23 mouse cellular contexts compared by ENCODE assay signal in genomic region chr15:78755966-78756725, GRCm38 (mm10). TPM values are rescaled to one million over a fixed set of nuclear protein-coding genes. Genes with fewer than 3 reads are reported as not detected.
A peak's percentile ranks its signal among the peaks of the same experiment; 100 is the strongest.
DNase-seq lines count a peak whose midpoint lies in the region; ATAC-seq lines count a peak whose summit lies in the region.
"Had no signal": no experiment of that assay in that cellular context is flagged by ENCODE, and none has a peak within 500 bp of the region (broad histone marks: within the 10 kb centered on the region; RNA-seq: fewer than 3 reads in every experiment).

No protein-coding gene starts in this region.

- H3K27ac ChIP-seq in forebrain, embryonic 13.5 days: peak overlapping the region; percentile 71; the same call in 1 of the 2 replicates
- no peak overlapping the region for H3K27ac ChIP-seq in forebrain, embryonic 15.5 days (replicated peaks)
- no peak overlapping the region for H3K27ac ChIP-seq in kidney, embryonic 16.5 days (ENCODE audit: low read length)
- H3K27ac ChIP-seq in brown adipose tissue, adult 24 weeks (replicated peaks; ENCODE audit: low read depth, low read length): peak overlapping the region; percentile 38; the same call in 1 of the 2 replicates
- H3K27ac ChIP-seq: embryonic facial prominence, embryonic 15.5 days; gastrocnemius, adult 2 months had no signal

- no peaks in the 10 kb centered on the region for H3K27me3 ChIP-seq in forebrain, embryonic 13.5 days
- no peaks in the 10 kb centered on the region for H3K27me3 ChIP-seq in forebrain, embryonic 15.5 days
- no peaks in the 10 kb centered on the region for H3K27me3 ChIP-seq in kidney, embryonic 16.5 days (ENCODE audit: insufficient read depth, low read length)
- H3K27me3 ChIP-seq: embryonic facial prominence, embryonic 15.5 days had no signal

- peaks cover 27% of the 10 kb centered on the region for H3K4me1 ChIP-seq in forebrain, embryonic 13.5 days
- peaks cover 23% of the 10 kb centered on the region for H3K4me1 ChIP-seq in forebrain, embryonic 15.5 days
- no peaks in the 10 kb centered on the region; the same call in 1 of the 2 replicates for H3K4me1 ChIP-seq in kidney, embryonic 16.5 days (ENCODE audit: insufficient read depth, low read length)
- H3K4me1 ChIP-seq in brown adipose tissue, adult 24 weeks (ENCODE audit: control insufficient read depth, insufficient read depth, insufficient read length, low read length): peaks cover 10% of the 10 kb centered on the region
- H3K4me1 ChIP-seq: embryonic facial prominence, embryonic 15.5 days had no signal

- H3K9ac ChIP-seq in forebrain, embryonic 13.5 days: no peak overlapping the region
- H3K9ac ChIP-seq in forebrain, embryonic 15.5 days (replicated peaks): no peak overlapping the region
- H3K9ac ChIP-seq in kidney, embryonic 16.5 days (replicated peaks; ENCODE audit: low read length): no peak overlapping the region
- H3K9ac ChIP-seq: embryonic facial prominence, embryonic 15.5 days; lung, embryonic 14.5 days had no signal

- H3K9me3 ChIP-seq in forebrain, embryonic 13.5 days (replicated peaks): no peaks in the 10 kb centered on the region
- H3K9me3 ChIP-seq in forebrain, embryonic 15.5 days: no peaks in the 10 kb centered on the region
- H3K9me3 ChIP-seq in kidney, embryonic 16.5 days (ENCODE audit: low read length): no peaks in the 10 kb centered on the region
- H3K9me3 ChIP-seq: embryonic facial prominence, embryonic 15.5 days had no signal

- peaks cover 57% of the 10 kb centered on the region for H3K36me3 ChIP-seq in forebrain, embryonic 13.5 days (ENCODE audit: poor library complexity, severe bottlenecking)
- no peaks in the 10 kb centered on the region for H3K36me3 ChIP-seq in forebrain, embryonic 15.5 days
- H3K36me3 ChIP-seq in kidney, embryonic 16.5 days (ENCODE audit: insufficient read depth, low read length): no peaks in the 10 kb centered on the region
- H3K36me3 ChIP-seq: embryonic facial prominence, embryonic 15.5 days had no signal

- WGBS in forebrain, embryonic 13.5 days: 84% methylated on average over 12 of the region's 12 CpGs
- 85% methylated on average over 12 of the region's 12 CpGs for WGBS in forebrain, embryonic 15.5 days
- WGBS in kidney, embryonic 16.5 days: 55% methylated on average over 12 of the region's 12 CpGs

- H3K4me3 ChIP-seq in forebrain, embryonic 13.5 days: no peak overlapping the region
- no peak overlapping the region for H3K4me3 ChIP-seq in forebrain, embryonic 15.5 days
- H3K4me3 ChIP-seq in kidney, embryonic 16.5 days (ENCODE audit: low read length): no peak overlapping the region
- no peak overlapping the region for H3K4me3 ChIP-seq in brown adipose tissue, adult 24 weeks (ENCODE audit: insufficient read depth, low read depth, low read length)
- H3K4me3 ChIP-seq: embryonic facial prominence, embryonic 15.5 days; gastrocnemius, adult 2 months had no signal

- no peak for ATAC-seq in forebrain, embryonic 13.5 days
- no peak for ATAC-seq in forebrain, embryonic 15.5 days (replicated peaks)
- ATAC-seq in kidney, embryonic 16.5 days (ENCODE audit: low FRiP score, low TSS enrichment): no peak
- ATAC-seq: activated CD4-positive, CD25-positive, alpha-beta regulatory T cell, adult 4 months had no signal

- DNase-seq in kidney, adult 8-10 months: peak; percentile 83 to 85
- DNase-seq in kidney, postnatal 36 days: peak; percentile 84 to 87
- DNase-seq in thymus, postnatal 4 days: no peak
- DNase-seq: B cell, adult 2 months; cerebellum, adult 9-11 months; embryo, embryonic 11 days; gastrocnemius, adult 2 months; heart, adult 18-20 months; layer of hippocampus, postnatal 36 days; liver; lung, embryonic 14.5 days; lung, postnatal 4 days; midbrain, embryonic 14.5 days; retina, postnatal 1 day; right cerebral cortex, postnatal 4 days; thymus, postnatal 36 days had no signal

- H3K4me2 ChIP-seq in forebrain, embryonic 13.5 days: no peak overlapping the region
- H3K4me2 ChIP-seq in forebrain, embryonic 15.5 days (replicated peaks): no peak overlapping the region
- no peak overlapping the region for H3K4me2 ChIP-seq in kidney, embryonic 16.5 days (replicated peaks; ENCODE audit: low read depth, low read length)
- H3K4me2 ChIP-seq: embryonic facial prominence, embryonic 15.5 days; lung, embryonic 14.5 days had no signal

RNA-seq across cellular contexts. Expression of gene Mfng, which starts 17.1 kb away (rescaled TPM):
- 136 and 138 TPM in 2 replicates for polyA plus RNA-seq in forebrain, embryonic 13.5 days (2015; fragmentation: Nextera tagmentation; extraction: Ambion mirVana)
- 77.9 and 85.9 TPM in 2 replicates for polyA plus RNA-seq in forebrain, embryonic 15.5 days (2015; fragmentation: Nextera tagmentation; extraction: Ambion mirVana)
- 28.7 and 31.7 TPM in 2 replicates for polyA plus RNA-seq in kidney, embryonic 16.5 days (2015; fragmentation: Nextera tagmentation; extraction: Ambion mirVana)
- polyA plus RNA-seq in brown adipose tissue, adult 24 weeks (2012; ENCODE audit: insufficient read depth, insufficient read length, missing spikeins): 12.0 and 20.7 TPM in 2 replicates

RNA-seq across cellular contexts. Expression of gene Elfn2, which starts 37.6 kb away (rescaled TPM):
- polyA plus RNA-seq in forebrain, embryonic 13.5 days (2015; fragmentation: Nextera tagmentation; extraction: Ambion mirVana): 1.7 and 1.8 TPM in 2 replicates
- 6.2 and 6.8 TPM in 2 replicates for polyA plus RNA-seq in forebrain, embryonic 15.5 days (2015; fragmentation: Nextera tagmentation; extraction: Ambion mirVana)
- 0.03 and 0.07 TPM in 2 replicates for polyA plus RNA-seq in kidney, embryonic 16.5 days (2015; fragmentation: Nextera tagmentation; extraction: Ambion mirVana)
- not detected in 2 replicates for polyA plus RNA-seq in brown adipose tissue, adult 24 weeks (2012; ENCODE audit: insufficient read depth, insufficient read length, missing spikeins)
- polyA plus RNA-seq: activated CD4-positive, CD25-positive, alpha-beta regulatory T cell, adult 4 months; heart, embryonic 14.5 days had no signal

RNA-seq across cellular contexts. Expression of gene Card10, which starts 46.7 kb away (rescaled TPM):
- 0.92 and 0.93 TPM in 2 replicates for polyA plus RNA-seq in forebrain, embryonic 13.5 days (2015; fragmentation: Nextera tagmentation; extraction: Ambion mirVana)
- polyA plus RNA-seq in forebrain, embryonic 15.5 days (2015; fragmentation: Nextera tagmentation; extraction: Ambion mirVana): 1.3 and 1.7 TPM in 2 replicates
- polyA plus RNA-seq in kidney, embryonic 16.5 days (2015; fragmentation: Nextera tagmentation; extraction: Ambion mirVana): 9.9 and 10.6 TPM in 2 replicates
- polyA plus RNA-seq in brown adipose tissue, adult 24 weeks (2012; ENCODE audit: insufficient read depth, insufficient read length, missing spikeins): 3.9 and 4.8 TPM in 2 replicates
- polyA plus RNA-seq: activated CD4-positive, CD25-positive, alpha-beta regulatory T cell, adult 4 months had no signal

Comparison
In these comparisons a context has a peak if more than half of its experiments do, and no peak if none do; other contexts are left out.
1. H3K27ac ChIP-seq: peak in forebrain, embryonic 13.5 days (single experiment) and brown adipose tissue, adult 24 weeks (single experiment); none in forebrain, embryonic 15.5 days (single experiment) and kidney, embryonic 16.5 days (single experiment).